Mouse (Mus musculus): ENCODE measurements around the gene Stx18. TPM values are rescaled to one million over a fixed set of nuclear protein-coding genes. Genes with fewer than 3 reads are reported as not detected.
A peak's percentile ranks its signal among the peaks of the same experiment; 100 is the strongest.

The Stx18 gene
- polyA plus RNA-seq, 1 experiment, result 21.6 TPM

GRCm38 (mm10) chr5:38157481-38158020 is 119.0 kb downstream of the Stx18 start:
- Histone ChIP-seq H3K4me3 (ENCODE audit: insufficient read depth, poor library complexity, severe bottlenecking) (no peak overlapping the region), H3K27me3 (ENCODE audit: control insufficient read depth, insufficient read depth, insufficient read length) (no peaks in the 10 kb centered on the region), H3K79me3 (ENCODE audit: low read depth) (no peaks in the 10 kb centered on the region), H3K79me2 (ENCODE audit: control insufficient read depth, insufficient read depth) (no peaks in the 10 kb centered on the region), H3K36me3 (ENCODE audit: control insufficient read depth, insufficient read depth) (no peaks in the 10 kb centered on the region), H3ac (ENCODE audit: control insufficient read depth, insufficient read length, low read depth) (no peak overlapping the region)
- TF ChIP-seq MAX (IDR thresholded peaks at IDR 0.05), result no peak
- TF ChIP-seq USF1 (IDR thresholded peaks at IDR 0.05; ENCODE audit: low read depth), result no peak
- no peak for TF ChIP-seq CTCF (IDR thresholded peaks at IDR 0.05; ENCODE audit: control insufficient read depth, insufficient read depth, insufficient read length)
- TF ChIP-seq FOSL1 (IDR thresholded peaks at IDR 0.05; ENCODE audit: insufficient read depth, low read length, poor library complexity, severe bottlenecking), result no peak
- TF ChIP-seq CEBPB (IDR thresholded peaks at IDR 0.05; ENCODE audit: low read depth), result no peak
- no peak for TF ChIP-seq MYOG (IDR thresholded peaks at IDR 0.05; ENCODE audit: control insufficient read depth, extremely low read depth, insufficient read length)
- no peak for TF ChIP-seq MYOD1 (IDR thresholded peaks at IDR 0.05; ENCODE audit: control insufficient read depth, insufficient read length, low read depth)

GRCm38 (mm10) chr5:38158501-38158946 is 120.0 kb downstream of the Stx18 start:
- H3K4me3 ChIP-seq (ENCODE audit: insufficient read depth, poor library complexity, severe bottlenecking), result peak overlapping the region; percentile 21
- no peak for TF ChIP-seq FOSL1 (IDR thresholded peaks at IDR 0.05; ENCODE audit: insufficient read depth, low read length, poor library complexity, severe bottlenecking)
- no peak for TF ChIP-seq MYOD1 (IDR thresholded peaks at IDR 0.05; ENCODE audit: control insufficient read depth, insufficient read length, low read depth)
- no peak for TF ChIP-seq CEBPB (IDR thresholded peaks at IDR 0.05; ENCODE audit: low read depth)
- no peak for TF ChIP-seq CTCF (IDR thresholded peaks at IDR 0.05; ENCODE audit: control insufficient read depth, insufficient read depth, insufficient read length)
- TF ChIP-seq MAX (IDR thresholded peaks at IDR 0.05), result no peak
- no peak for TF ChIP-seq USF1 (IDR thresholded peaks at IDR 0.05; ENCODE audit: low read depth)
- TF ChIP-seq MYOG (IDR thresholded peaks at IDR 0.05; ENCODE audit: control insufficient read depth, extremely low read depth, insufficient read length), result no peak
- H3K79me2 ChIP-seq (ENCODE audit: control insufficient read depth, insufficient read depth), result no peaks in the 10 kb centered on the region
- H3K36me3 ChIP-seq (ENCODE audit: control insufficient read depth, insufficient read depth), result no peaks in the 10 kb centered on the region
- no peak overlapping the region for H3ac ChIP-seq (ENCODE audit: control insufficient read depth, insufficient read length, low read depth)
- no peaks in the 10 kb centered on the region for H3K27me3 ChIP-seq (ENCODE audit: control insufficient read depth, insufficient read depth, insufficient read length)
- H3K79me3 ChIP-seq (ENCODE audit: low read depth), result no peaks in the 10 kb centered on the region

- H3K79me2 ChIP-seq (ENCODE audit: control insufficient read depth, insufficient read depth), result no peaks in the 10 kb centered on the region
- H3ac ChIP-seq (ENCODE audit: control insufficient read depth, insufficient read length, low read depth), result peak overlapping the region; percentile 19
- peak overlapping the region; percentile 21 for H3K4me3 ChIP-seq (ENCODE audit: insufficient read depth, poor library complexity, severe bottlenecking)
- H3K36me3 ChIP-seq (ENCODE audit: control insufficient read depth, insufficient read depth), result no peaks in the 10 kb centered on the region
- H3K79me3 ChIP-seq (ENCODE audit: low read depth), result no peaks in the 10 kb centered on the region
- peak; percentile 37 for TF ChIP-seq CEBPB (IDR thresholded peaks at IDR 0.05; ENCODE audit: low read depth)
- no peak for TF ChIP-seq FOSL1 (IDR thresholded peaks at IDR 0.05; ENCODE audit: insufficient read depth, low read length, poor library complexity, severe bottlenecking)
- H3K27me3 ChIP-seq (ENCODE audit: control insufficient read depth, insufficient read depth, insufficient read length), result no peaks in the 10 kb centered on the region
Measured at GRCm38 (mm10) chr5:38158947-38159633, 120.5 kb downstream of the Stx18 start.

GRCm38 (mm10) chr5:38159634-38160413 is 121.3 kb downstream of the Stx18 start, which contains the start of gene Nsg1:
Gene Nsg1, minus strand, starts transcription at chr5:38159907.
- Histone ChIP-seq H3K79me3 (ENCODE audit: low read depth) (no peaks in the 10 kb centered on the region), H3K27me3 (ENCODE audit: control insufficient read depth, insufficient read depth, insufficient read length) (no peaks in the 10 kb centered on the region)
- TF ChIP-seq MAX (IDR thresholded peaks at IDR 0.05) (no peak), FOSL1 (IDR thresholded peaks at IDR 0.05; ENCODE audit: insufficient read depth, low read length, poor library complexity, severe bottlenecking) (no peak), CTCF (IDR thresholded peaks at IDR 0.05; ENCODE audit: control insufficient read depth, insufficient read depth, insufficient read length) (no peak), USF1 (IDR thresholded peaks at IDR 0.05; ENCODE audit: low read depth) (no peak), MYOG (IDR thresholded peaks at IDR 0.05; ENCODE audit: control insufficient read depth, extremely low read depth, insufficient read length) (no peak)

GRCm38 (mm10) chr5:38168497-38168896 is 130.0 kb downstream of the Stx18 start:
- no peak overlapping the region for H3ac ChIP-seq (ENCODE audit: control insufficient read depth, insufficient read length, low read depth)
- H3K27me3 ChIP-seq (ENCODE audit: control insufficient read depth, insufficient read depth, insufficient read length), result peaks cover 19% of the 10 kb centered on the region
- no peaks in the 10 kb centered on the region for H3K36me3 ChIP-seq (ENCODE audit: control insufficient read depth, insufficient read depth)
- no peaks in the 10 kb centered on the region for H3K79me2 ChIP-seq (ENCODE audit: control insufficient read depth, insufficient read depth)
- no peaks in the 10 kb centered on the region for H3K79me3 ChIP-seq (ENCODE audit: low read depth)
- no peak overlapping the region for H3K4me3 ChIP-seq (ENCODE audit: insufficient read depth, poor library complexity, severe bottlenecking)
- TF ChIP-seq MYOG (IDR thresholded peaks at IDR 0.05; ENCODE audit: control insufficient read depth, extremely low read depth, insufficient read length) (no peak), CEBPB (IDR thresholded peaks at IDR 0.05; ENCODE audit: low read depth) (no peak), MAX (IDR thresholded peaks at IDR 0.05) (no peak), USF1 (IDR thresholded peaks at IDR 0.05; ENCODE audit: low read depth) (no peak), CTCF (IDR thresholded peaks at IDR 0.05; ENCODE audit: control insufficient read depth, insufficient read depth, insufficient read length) (no peak), FOSL1 (IDR thresholded peaks at IDR 0.05; ENCODE audit: insufficient read depth, low read length, poor library complexity, severe bottlenecking) (no peak), MYOD1 (IDR thresholded peaks at IDR 0.05; ENCODE audit: control insufficient read depth, insufficient read length, low read depth) (no peak)

More at GRCm38 (mm10) chr5:38159634-38160413, 121.3 kb downstream of the Stx18 start, which contains the start of gene Nsg1:
- Histone ChIP-seq H3K79me2 (ENCODE audit: control insufficient read depth, insufficient read depth) (no peaks in the 10 kb centered on the region), H3K36me3 (ENCODE audit: control insufficient read depth, insufficient read depth) (no peaks in the 10 kb centered on the region), H3K4me3 (ENCODE audit: insufficient read depth, poor library complexity, severe bottlenecking) (peak within 1 kb of the TSS; percentile 21), H3ac (ENCODE audit: control insufficient read depth, insufficient read length, low read depth) (peak within 1 kb of the TSS; percentile 19)

Data from C2C12 (cell line).